Mouse (Mus musculus) layer of hippocampus, adult 9-10 months (tissue): ENCODE measurements around the gene Jtb.
"Not testable (repeated sequence)": the region's sequence is repeated elsewhere in the genome, so short reads cannot be mapped to it uniquely, and the experiment has no call there.

Experiments used
- DNase-seq: peaks from one replicate; pipeline ENCODE4 v3.0.0; 2022; ENCODE audit warnings: low spot score

The Jtb gene

GRCm38 (mm10) chr3:90224331-90224730, 7.1 kb upstream of the Jtb start:
- DNase-seq: no peak

- no peak for DNase-seq
Observed at GRCm38 (mm10) chr3:90231075-90231474, 322 bp upstream of the Jtb start.

GRCm38 (mm10) chr3:90241251-90241650, 9.9 kb downstream of the Jtb start:
- DNase-seq: no peak

GRCm38 (mm10) chr3:90241669-90242358, 10.4 kb downstream of the Jtb start:
- no peak for DNase-seq

GRCm38 (mm10) chr3:90242984-90243775, 11.8 kb downstream of the Jtb start, which contains the start of gene Creb3l4:
TSS of gene Creb3l4 (minus strand) at chr3:90243512.
- no peak for DNase-seq

- no peak for DNase-seq
Observed at GRCm38 (mm10) chr3:90245406-90245805, 14.0 kb downstream of the Jtb start.

GRCm38 (mm10) chr3:90247630-90247959, 16.2 kb downstream of the Jtb start:
- no peak for DNase-seq

- peak; percentile 92 for DNase-seq
Observed at GRCm38 (mm10) chr3:90247960-90248745, 16.8 kb downstream of the Jtb start, which contains the start of gene Slc39a1. TSS of gene Slc39a1 (plus strand) at chr3:90248172.

GRCm38 (mm10) chr3:90248746-90249100, 17.3 kb downstream of the Jtb start:
- DNase-seq: no peak

- no peak for DNase-seq
Observed at GRCm38 (mm10) chr3:90250791-90251190, 19.4 kb downstream of the Jtb start.

GRCm38 (mm10) chr3:90251731-90252226, 20.4 kb downstream of the Jtb start:
- not testable (repeated sequence) for DNase-seq

- not testable (repeated sequence) for DNase-seq
Observed at GRCm38 (mm10) chr3:90252659-90253058, 21.3 kb downstream of the Jtb start.

GRCm38 (mm10) chr3:90253174-90253573, 21.8 kb downstream of the Jtb start:
- DNase-seq: not testable (repeated sequence)

GRCm38 (mm10) chr3:90253653-90254418, 22.4 kb downstream of the Jtb start, which contains the start of gene Crtc2:
TSS of gene Crtc2 (plus strand) at chr3:90254163.
- DNase-seq: peak; percentile 91

GRCm38 (mm10) chr3:90254419-90255193, 23.2 kb downstream of the Jtb start:
- DNase-seq: no peak

- no peak for DNase-seq
Observed at GRCm38 (mm10) chr3:90255194-90255565, 23.8 kb downstream of the Jtb start.

GRCm38 (mm10) chr3:90255784-90256353, 24.5 kb downstream of the Jtb start:
- DNase-seq: no peak

GRCm38 (mm10) chr3:90256731-90257530, 25.5 kb downstream of the Jtb start:
- no peak for DNase-seq

- DNase-seq: no peak
Observed at GRCm38 (mm10) chr3:90258521-90258920, 27.1 kb downstream of the Jtb start.
